Mouse (Mus musculus): ENCODE results near the gene Syne1. TPM values are rescaled to one million over a fixed set of nuclear protein-coding genes. Genes with fewer than 3 reads are reported as not detected.

Syne1 gene
- polyA plus RNA-seq, 1 experiment from 2014 or later = 7.9 TPM

GRCm38 (mm10) chr10:5378969-5379368 lies 172.3 kb downstream of the Syne1 start:
- H3K27me3 ChIP-seq (ENCODE audit: insufficient read depth, low read length) = no peaks in the 10 kb centered on the region
- ATAC-seq (ENCODE audit: insufficient read depth) (no peak), DNase-seq (no peak)
- no peak overlapping the region for H3K9ac ChIP-seq
- H3K9me3 ChIP-seq (ENCODE audit: low read depth, low read length) = no peaks in the 10 kb centered on the region
- H3K4me3 ChIP-seq (ENCODE audit: low read depth, low read length) = no peak overlapping the region
- H3K36me3 ChIP-seq (ENCODE audit: insufficient read depth) = no peaks in the 10 kb centered on the region
- no peak for TF ChIP-seq CTCF (IDR thresholded peaks at IDR 0.05; ENCODE audit: low read depth)
- 69% methylated on average over 2 of the region's 2 CpGs for WGBS
- no peaks in the 10 kb centered on the region for H3K4me1 ChIP-seq (ENCODE audit: insufficient read depth)
- H3K27ac ChIP-seq (ENCODE audit: low read depth) = no peak overlapping the region
- no peak overlapping the region for H3K4me2 ChIP-seq

- no peaks in the 10 kb centered on the region for H3K36me3 ChIP-seq (ENCODE audit: insufficient read depth)
- H3K27me3 ChIP-seq (ENCODE audit: insufficient read depth, low read length) = no peaks in the 10 kb centered on the region
- H3K9ac ChIP-seq = no peak overlapping the region
- no peak for TF ChIP-seq CTCF (IDR thresholded peaks at IDR 0.05; ENCODE audit: low read depth)
- no peak for ATAC-seq (ENCODE audit: insufficient read depth)
- no peaks in the 10 kb centered on the region for H3K4me1 ChIP-seq (ENCODE audit: insufficient read depth)
- H3K4me3 ChIP-seq (ENCODE audit: low read depth, low read length) = no peak overlapping the region
- H3K9me3 ChIP-seq (ENCODE audit: low read depth, low read length) = no peaks in the 10 kb centered on the region
- no peak overlapping the region for H3K4me2 ChIP-seq
- DNase-seq = no peak
- H3K27ac ChIP-seq (ENCODE audit: low read depth) = no peak overlapping the region
- 56% methylated on average over 4 of the region's 4 CpGs for WGBS
Measured at GRCm38 (mm10) chr10:5369599-5369998, 181.7 kb downstream of the Syne1 start.

GRCm38 (mm10) chr10:5368266-5368665 lies 183.0 kb downstream of the Syne1 start:
- Histone ChIP-seq H3K9ac (no peak overlapping the region), H3K4me3 (ENCODE audit: low read depth, low read length) (no peak overlapping the region), H3K36me3 (ENCODE audit: insufficient read depth) (no peaks in the 10 kb centered on the region), H3K27ac (ENCODE audit: low read depth) (no peak overlapping the region), H3K27me3 (ENCODE audit: insufficient read depth, low read length) (no peaks in the 10 kb centered on the region), H3K4me1 (ENCODE audit: insufficient read depth) (no peaks in the 10 kb centered on the region), H3K9me3 (ENCODE audit: low read depth, low read length) (no peaks in the 10 kb centered on the region), H3K4me2 (no peak overlapping the region)
- 65% methylated on average over 6 of the region's 6 CpGs for WGBS
- DNase-seq (no peak), ATAC-seq (ENCODE audit: insufficient read depth) (no peak)
- no peak for TF ChIP-seq CTCF (IDR thresholded peaks at IDR 0.05; ENCODE audit: low read depth)

GRCm38 (mm10) chr10:5367465-5368011 lies 183.7 kb downstream of the Syne1 start:
- Histone ChIP-seq H3K9me3 (ENCODE audit: low read depth, low read length) (no peaks in the 10 kb centered on the region), H3K27me3 (ENCODE audit: insufficient read depth, low read length) (no peaks in the 10 kb centered on the region), H3K36me3 (ENCODE audit: insufficient read depth) (no peaks in the 10 kb centered on the region), H3K27ac (ENCODE audit: low read depth) (no peak overlapping the region), H3K4me3 (ENCODE audit: low read depth, low read length) (no peak overlapping the region), H3K4me2 (peak overlapping the region; percentile 38), H3K9ac (no peak overlapping the region), H3K4me1 (ENCODE audit: insufficient read depth) (no peaks in the 10 kb centered on the region)
- DNase-seq (peak; percentile 28), ATAC-seq (ENCODE audit: insufficient read depth) (no peak)
- no peak for TF ChIP-seq CTCF (IDR thresholded peaks at IDR 0.05; ENCODE audit: low read depth)
- WGBS = 49% methylated on average over 12 of the region's 12 CpGs

- DNase-seq = no peak
- 58% methylated on average over 7 of the region's 7 CpGs for WGBS
- no peak overlapping the region for H3K4me2 ChIP-seq
- no peak for ATAC-seq (ENCODE audit: insufficient read depth)
- H3K9me3 ChIP-seq (ENCODE audit: low read depth, low read length) = no peaks in the 10 kb centered on the region
- H3K9ac ChIP-seq = no peak overlapping the region
- TF ChIP-seq CTCF (IDR thresholded peaks at IDR 0.05; ENCODE audit: low read depth) = no peak
- H3K36me3 ChIP-seq (ENCODE audit: insufficient read depth) = no peaks in the 10 kb centered on the region
- no peaks in the 10 kb centered on the region for H3K27me3 ChIP-seq (ENCODE audit: insufficient read depth, low read length)
- no peaks in the 10 kb centered on the region for H3K4me1 ChIP-seq (ENCODE audit: insufficient read depth)
- no peak overlapping the region for H3K27ac ChIP-seq (ENCODE audit: low read depth)
- H3K4me3 ChIP-seq (ENCODE audit: low read depth, low read length) = no peak overlapping the region
Measured at GRCm38 (mm10) chr10:5360560-5360959, 190.7 kb downstream of the Syne1 start.

GRCm38 (mm10) chr10:5356614-5357013 lies 194.7 kb downstream of the Syne1 start:
- no peak for TF ChIP-seq CTCF (IDR thresholded peaks at IDR 0.05; ENCODE audit: low read depth)
- Histone ChIP-seq H3K9me3 (ENCODE audit: low read depth, low read length) (no peaks in the 10 kb centered on the region), H3K4me2 (no peak overlapping the region), H3K4me3 (ENCODE audit: low read depth, low read length) (no peak overlapping the region), H3K36me3 (ENCODE audit: insufficient read depth) (no peaks in the 10 kb centered on the region), H3K27ac (ENCODE audit: low read depth) (no peak overlapping the region), H3K4me1 (ENCODE audit: insufficient read depth) (no peaks in the 10 kb centered on the region), H3K9ac (no peak overlapping the region), H3K27me3 (ENCODE audit: insufficient read depth, low read length) (no peaks in the 10 kb centered on the region)
- no peak for ATAC-seq (ENCODE audit: insufficient read depth)
- 86% methylated on average over 5 of the region's 5 CpGs for WGBS
- DNase-seq = no peak

GRCm38 (mm10) chr10:5353390-5353789 lies 197.9 kb downstream of the Syne1 start:
- DNase-seq (no peak), ATAC-seq (ENCODE audit: insufficient read depth) (no peak)
- H3K4me3 ChIP-seq (ENCODE audit: low read depth, low read length) = no peak overlapping the region
- no peak overlapping the region for H3K9ac ChIP-seq
- no peak for TF ChIP-seq CTCF (IDR thresholded peaks at IDR 0.05; ENCODE audit: low read depth)
- WGBS = 78% methylated on average over 1 of the region's 1 CpGs
- no peaks in the 10 kb centered on the region for H3K27me3 ChIP-seq (ENCODE audit: insufficient read depth, low read length)
- no peaks in the 10 kb centered on the region for H3K36me3 ChIP-seq (ENCODE audit: insufficient read depth)
- no peak overlapping the region for H3K27ac ChIP-seq (ENCODE audit: low read depth)
- no peaks in the 10 kb centered on the region for H3K9me3 ChIP-seq (ENCODE audit: low read depth, low read length)
- no peaks in the 10 kb centered on the region for H3K4me1 ChIP-seq (ENCODE audit: insufficient read depth)
- H3K4me2 ChIP-seq = no peak overlapping the region

GRCm38 (mm10) chr10:5346911-5347310 lies 204.4 kb downstream of the Syne1 start:
- Histone ChIP-seq H3K4me1 (ENCODE audit: insufficient read depth) (no peaks in the 10 kb centered on the region), H3K4me2 (no peak overlapping the region), H3K27ac (ENCODE audit: low read depth) (no peak overlapping the region), H3K9ac (no peak overlapping the region), H3K36me3 (ENCODE audit: insufficient read depth) (no peaks in the 10 kb centered on the region), H3K27me3 (ENCODE audit: insufficient read depth, low read length) (no peaks in the 10 kb centered on the region), H3K9me3 (ENCODE audit: low read depth, low read length) (no peaks in the 10 kb centered on the region), H3K4me3 (ENCODE audit: low read depth, low read length) (no peak overlapping the region)
- DNase-seq (no peak), ATAC-seq (ENCODE audit: insufficient read depth) (no peak)
- TF ChIP-seq CTCF (IDR thresholded peaks at IDR 0.05; ENCODE audit: low read depth) = no peak
- 56% methylated on average over 1 of the region's 1 CpGs for WGBS

Data from lung, embryonic 14.5 days (tissue).